Mouse (Mus musculus): ENCODE measurements around the gene Hoxd12.

The Hoxd12 gene

GRCm38 (mm10) chr2:74674881-74675665 lies at the start of gene Hoxd12:
Gene Hoxd12, plus strand, starts transcription at chr2:74675013.
- in situ Hi-C loops (cut with MboI, MseI): loop anchor here (10.0 to 25.0 kb wide), 3 partner anchors 610 to 1088 kb away; partner anchors contain the start of gene Chrna1

- in situ Hi-C loops (cut with MboI, MseI): no loop called here
Measured at GRCm38 (mm10) chr2:74635412-74635811, 39.4 kb upstream of the Hoxd12 start.

- in situ Hi-C loops (cut with MboI, MseI): no loop called here
Measured at GRCm38 (mm10) chr2:74642431-74642830, 32.4 kb upstream of the Hoxd12 start.

- in situ Hi-C loops (cut with MboI, MseI): no loop called here
Measured at GRCm38 (mm10) chr2:74645631-74646030, 29.2 kb upstream of the Hoxd12 start.

- in situ Hi-C loops (cut with MboI, MseI): no loop called here
Measured at GRCm38 (mm10) chr2:74647082-74647864, 27.5 kb upstream of the Hoxd12 start.

- in situ Hi-C loops (cut with MboI, MseI): loop anchor here (25.0 kb wide), 2 partner anchors 691 to 1066 kb away; partner anchors contain the start of gene Chrna1
Measured at GRCm38 (mm10) chr2:74652996-74653340, 21.8 kb upstream of the Hoxd12 start.

- in situ Hi-C loops (cut with MboI, MseI): loop anchor here (25.0 kb wide), 2 partner anchors 692 to 1067 kb away; partner anchors contain the start of gene Chrna1
Measured at GRCm38 (mm10) chr2:74653781-74654535, 20.9 kb upstream of the Hoxd12 start.

- in situ Hi-C loops (cut with MboI, MseI): loop anchor here (25.0 kb wide), 2 partner anchors 693 to 1068 kb away; partner anchors contain the start of gene Chrna1
Measured at GRCm38 (mm10) chr2:74654743-74655419, 19.9 kb upstream of the Hoxd12 start.

- in situ Hi-C loops (cut with MboI, MseI): loop anchor here (25.0 kb wide), 2 partner anchors 693 to 1068 kb away; partner anchors contain the start of gene Chrna1
Measured at GRCm38 (mm10) chr2:74655420-74655781, 19.4 kb upstream of the Hoxd12 start.

- in situ Hi-C loops (cut with MboI, MseI): loop anchor here (25.0 kb wide), 2 partner anchors 694 to 1069 kb away; partner anchors contain the start of gene Chrna1
Measured at GRCm38 (mm10) chr2:74655821-74656631, 18.8 kb upstream of the Hoxd12 start.

GRCm38 (mm10) chr2:74656632-74657021 lies 18.2 kb upstream of the Hoxd12 start:
- in situ Hi-C loops (cut with MboI, MseI): loop anchor here (25.0 kb wide), 2 partner anchors 694 to 1069 kb away; partner anchors contain the start of gene Chrna1

- in situ Hi-C loops (cut with MboI, MseI): loop anchor here (25.0 kb wide), 2 partner anchors 695 to 1070 kb away; partner anchors contain the start of gene Chrna1
Measured at GRCm38 (mm10) chr2:74657251-74658023, 17.4 kb upstream of the Hoxd12 start.

- in situ Hi-C loops (cut with MboI, MseI): loop anchor here (25.0 kb wide), 2 partner anchors 696 to 1071 kb away; partner anchors contain the start of gene Chrna1
Measured at GRCm38 (mm10) chr2:74658024-74658666, 16.7 kb upstream of the Hoxd12 start.

- in situ Hi-C loops (cut with MboI, MseI): loop anchor here (25.0 kb wide), 2 partner anchors 697 to 1072 kb away; partner anchors contain the start of gene Chrna1
Measured at GRCm38 (mm10) chr2:74658667-74659371, 16.0 kb upstream of the Hoxd12 start.

GRCm38 (mm10) chr2:74659507-74660005 lies 15.3 kb upstream of the Hoxd12 start, which contains the start of gene Evx2:
Gene Evx2, minus strand, starts transcription at chr2:74659557.
- in situ Hi-C loops (cut with MboI, MseI): loop anchor here (10.0 to 25.0 kb wide), 3 partner anchors 355 to 1072 kb away; partner anchors contain the start of gene Chrna1

- in situ Hi-C loops (cut with MboI, MseI): loop anchor here (10.0 to 25.0 kb wide), 3 partner anchors 356 to 1073 kb away; partner anchors contain the start of gene Chrna1
Measured at GRCm38 (mm10) chr2:74660421-74661375, 14.1 kb upstream of the Hoxd12 start.

Measured in T-helper 2 cell (primary cell).